Mouse (Mus musculus) spleen, postnatal 10 days (tissue): ENCODE results near the gene Spsb1.
A peak's percentile ranks its signal among the peaks of the same experiment; 100 is the strongest.

ENCODE experiments used
- DNase-seq, 2 experiments: peaks; one replicate each; pipeline ENCODE4 v3.0.0; 2021 to 2022; ENCODE audit warnings: low spot score in 2 of 2

Gene Spsb1

GRCm38 (mm10) chr4:149953621-149954481 is 992 bp downstream of the Spsb1 start:
- DNase-seq: peak; percentile 40 to 41

GRCm38 (mm10) chr4:149952201-149952600 is 2.6 kb downstream of the Spsb1 start:
- DNase-seq: no peak

GRCm38 (mm10) chr4:149951201-149951600 is 3.6 kb downstream of the Spsb1 start:
- no peak for DNase-seq

- DNase-seq: no peak
These were observed 5.2 kb downstream of the Spsb1 start for GRCm38 (mm10) chr4:149949691-149950090.

GRCm38 (mm10) chr4:149948119-149948518 is 6.7 kb downstream of the Spsb1 start:
- no peak for DNase-seq

- no peak for DNase-seq
These were observed 7.4 kb downstream of the Spsb1 start for GRCm38 (mm10) chr4:149947396-149947795.

- DNase-seq: no peak
These were observed 9.6 kb downstream of the Spsb1 start for GRCm38 (mm10) chr4:149945194-149945593.

GRCm38 (mm10) chr4:149944214-149944613 is 10.6 kb downstream of the Spsb1 start:
- no peak for DNase-seq

GRCm38 (mm10) chr4:149942831-149943741 is 11.8 kb downstream of the Spsb1 start:
- no peak for DNase-seq

GRCm38 (mm10) chr4:149941067-149941755 is 13.6 kb downstream of the Spsb1 start:
- DNase-seq: no peak

GRCm38 (mm10) chr4:149938701-149939100 is 16.1 kb downstream of the Spsb1 start:
- DNase-seq: no peak

- no peak for DNase-seq
These were observed 17.9 kb downstream of the Spsb1 start for GRCm38 (mm10) chr4:149936921-149937320.

GRCm38 (mm10) chr4:149935470-149935869 is 19.4 kb downstream of the Spsb1 start:
- no peak for DNase-seq

- no peak for DNase-seq
These were observed 21.2 kb downstream of the Spsb1 start for GRCm38 (mm10) chr4:149933519-149934245.

GRCm38 (mm10) chr4:149933025-149933424 is 21.8 kb downstream of the Spsb1 start:
- no peak for DNase-seq

GRCm38 (mm10) chr4:149932108-149932815 is 22.6 kb downstream of the Spsb1 start:
- no peak for DNase-seq

GRCm38 (mm10) chr4:149930755-149931154 is 24.1 kb downstream of the Spsb1 start:
- DNase-seq: no peak

- DNase-seq: no peak
These were observed 31.8 kb downstream of the Spsb1 start for GRCm38 (mm10) chr4:149923014-149923413.

GRCm38 (mm10) chr4:149922121-149922718 is 32.6 kb downstream of the Spsb1 start:
- DNase-seq: no peak

GRCm38 (mm10) chr4:149920886-149921285 is 34.0 kb downstream of the Spsb1 start:
- DNase-seq: no peak
